Mouse (Mus musculus): ENCODE data around the gene B430218F22Rik. TPM values are rescaled to one million over a fixed set of nuclear protein-coding genes. Genes with fewer than 3 reads are reported as not detected.

The B430218F22Rik gene
- polyA plus RNA-seq (2015; fragmentation: Nextera tagmentation; extraction: Ambion mirVana) = 1.3 and 1.4 TPM in 2 replicates

GRCm38 (mm10) chr13:118386511-118387447 is at the start of gene B430218F22Rik, which contains the start of gene Mrps30:
B430218F22Rik (plus strand) TSS chr13:118386630.
Mrps30 (minus strand) TSS chr13:118387252.

Other genes with a start within 250 kb of the B430218F22Rik start
- gene Mrps30, start 622 bp downstream of the B430218F22Rik start, polyA plus RNA-seq (2015; fragmentation: Nextera tagmentation; extraction: Ambion mirVana) = 30.5 and 38.9 TPM in 2 replicates

Measured in adrenal gland, postnatal 0 days (tissue).